Mouse (Mus musculus) myocyte (in vitro differentiated cells): ENCODE measurements around the gene Zzz3. TPM values are rescaled to one million over a fixed set of nuclear protein-coding genes. Genes with fewer than 3 reads are reported as not detected.

Source experiments
- H3K27me3 ChIP-seq: one replicate; pipeline ENCODE4 v1.6.1; 2011; ENCODE audit not compliant: control insufficient read depth, insufficient read depth, insufficient read length
- H3K36me3 ChIP-seq: one replicate; pipeline ENCODE4 v1.6.1; 2011; ENCODE audit not compliant: control insufficient read depth, insufficient read depth
- H3K4me2 ChIP-seq: one replicate; pipeline ENCODE4 v1.6.1; 2011; ENCODE audit warnings: low read depth, control low read depth
- H3K4me3 ChIP-seq: one replicate; pipeline ENCODE4 v1.5.1; 2011; ENCODE audit warnings: mild to moderate bottlenecking, control low read depth, moderate library complexity
- H3K79me2 ChIP-seq: one replicate; pipeline ENCODE4 v1.6.1; 2011; ENCODE audit not compliant: control insufficient read depth, insufficient read depth
- H3ac ChIP-seq: one replicate; pipeline ENCODE4 v1.6.1; 2011; ENCODE audit not compliant: control insufficient read depth, insufficient read length
- CEBPB ChIP-seq: IDR thresholded peaks from 2 replicates; pipeline ENCODE4 v1.6.1; 2011; ENCODE audit warnings: mild to moderate bottlenecking, moderate library complexity; ENCODE audit not compliant: poor library complexity, insufficient read depth, severe bottlenecking
- E2F4 ChIP-seq: IDR thresholded peaks from one replicate; pipeline ENCODE4 v1.6.1; 2011; ENCODE audit warnings: mild to moderate bottlenecking, control low read depth, moderate library complexity; ENCODE audit not compliant: insufficient read depth
- MAX ChIP-seq: IDR thresholded peaks from one replicate; pipeline ENCODE4 v1.6.1; 2011; ENCODE audit warnings: low read depth, mild to moderate bottlenecking, control low read depth
- MYOD1 ChIP-seq, 3 experiments: IDR thresholded peaks; one replicate each; pipeline ENCODE4 v1.6.1; 2011; ENCODE audit warnings: control low read depth in 2 of 3, low read depth in 2 of 3, mild to moderate bottlenecking in 2 of 3, moderate library complexity in 1 of 3; ENCODE audit not compliant: insufficient read length in 2 of 3, control insufficient read depth in 1 of 3
- MYOG ChIP-seq, 3 experiments: IDR thresholded peaks; one replicate each; pipeline ENCODE4 v1.6.1; 2011; ENCODE audit warnings: control low read depth in 2 of 3, low read depth in 2 of 3, mild to moderate bottlenecking in 2 of 3; ENCODE audit not compliant: insufficient read length in 2 of 3, control insufficient read depth in 1 of 3, insufficient read depth in 1 of 3
- POLR2A ChIP-seq: IDR thresholded peaks from one replicate; pipeline ENCODE4 v1.6.1; 2011; ENCODE audit warnings: low read depth, mild to moderate bottlenecking, control low read depth, moderate library complexity; ENCODE audit not compliant: insufficient read length
- POLR2AphosphoS2 ChIP-seq: IDR thresholded peaks from one replicate; pipeline ENCODE4 v1.6.1; 2011; ENCODE audit warnings: low read depth, control low read depth; ENCODE audit not compliant: insufficient read length
- REST ChIP-seq: IDR thresholded peaks from one replicate; pipeline ENCODE4 v1.6.1; 2011; ENCODE audit warnings: mild to moderate bottlenecking, control low read depth, moderate library complexity; ENCODE audit not compliant: insufficient read depth, insufficient read length
- SRF ChIP-seq: IDR thresholded peaks from one replicate; pipeline ENCODE4 v1.6.1; 2011; ENCODE audit warnings: low read depth; ENCODE audit not compliant: control insufficient read depth, insufficient read length
- TCF12 ChIP-seq: IDR thresholded peaks from one replicate; pipeline ENCODE4 v1.6.1; 2011; ENCODE audit warnings: mild to moderate bottlenecking, control low read depth; ENCODE audit not compliant: poor library complexity, insufficient read depth, severe bottlenecking
- TCF3 ChIP-seq: IDR thresholded peaks from one replicate; pipeline ENCODE4 v1.6.1; 2011; ENCODE audit warnings: low read depth, control low read depth; ENCODE audit not compliant: insufficient read length
- USF1 ChIP-seq: IDR thresholded peaks from one replicate; pipeline ENCODE4 v1.6.1; 2011; ENCODE audit warnings: low read depth, mild to moderate bottlenecking, control low read depth, moderate library complexity
- polyA plus RNA-seq: library from polyadenylated mRNA; unstranded; fragments of >200 nt; fragmentation: generic; extraction: Trizol; gene quantifications from one replicate; pipeline ENCODE4 v1.2.1, GENCODE M21; 2012; ENCODE audit warnings: missing spikeins

Gene Zzz3
- polyA plus RNA-seq, 1 experiment = 6.6 TPM

DNA sequence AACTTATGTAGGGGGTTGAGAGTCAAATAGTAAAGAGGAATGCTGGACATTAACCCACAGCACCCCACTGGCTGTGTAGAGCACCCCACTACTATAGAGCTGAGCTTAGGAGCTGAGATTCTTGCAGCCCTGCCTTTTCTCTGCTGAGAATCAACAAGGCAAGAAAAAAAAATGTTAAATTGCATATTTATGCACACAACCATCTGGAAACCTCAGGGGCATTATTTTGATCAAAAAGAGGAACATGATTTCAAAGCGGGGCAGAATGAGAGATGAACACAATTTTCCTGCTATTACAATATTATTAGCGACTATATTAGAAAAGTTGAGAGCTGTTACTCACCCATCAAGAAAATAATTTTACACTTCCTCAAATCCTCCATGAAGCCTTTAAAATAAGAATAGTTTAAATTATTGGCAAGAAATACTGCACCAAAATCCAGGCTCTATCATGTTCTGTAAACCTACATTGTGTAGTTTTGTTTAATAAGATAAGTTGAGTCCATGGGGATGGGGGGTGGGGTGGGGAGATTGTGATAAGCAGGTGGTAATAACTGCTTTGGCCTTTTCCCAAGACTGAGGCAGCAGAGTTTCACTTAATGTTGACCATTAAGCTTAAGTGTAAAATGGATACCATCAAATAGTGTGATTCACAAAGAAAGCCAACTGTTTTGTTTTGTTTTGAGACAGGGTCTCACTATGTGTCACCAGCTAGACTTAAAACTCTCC lies 103.9 kb downstream of the Zzz3 start:
- H3K36me3 ChIP-seq = no peaks in the 10 kb centered on the region
- H3K4me3 ChIP-seq = no peak overlapping the region
- TF ChIP-seq USF1 (no peak), MYOG (IDR thresholded peaks at IDR 0.05; ENCODE audit: control insufficient read depth in 1 of 3, insufficient read depth in 1 of 3, insufficient read length in 2 of 3, low read depth in 2 of 3) (no peak), REST (no peak), E2F4 (no peak), MYOD1 (IDR thresholded peaks at IDR 0.05; ENCODE audit: control insufficient read depth in 1 of 3, insufficient read length in 2 of 3, low read depth in 2 of 3) (no peak), TCF3 (no peak), TCF12 (no peak), MAX (no peak), SRF (no peak), POLR2A (no peak), POLR2AphosphoS2 (no peak), CEBPB (no peak)
- H3K79me2 ChIP-seq = no peaks in the 10 kb centered on the region
- no peaks in the 10 kb centered on the region for H3K27me3 ChIP-seq
- H3K4me2 ChIP-seq = no peak overlapping the region
- no peak overlapping the region for H3ac ChIP-seq

DNA sequence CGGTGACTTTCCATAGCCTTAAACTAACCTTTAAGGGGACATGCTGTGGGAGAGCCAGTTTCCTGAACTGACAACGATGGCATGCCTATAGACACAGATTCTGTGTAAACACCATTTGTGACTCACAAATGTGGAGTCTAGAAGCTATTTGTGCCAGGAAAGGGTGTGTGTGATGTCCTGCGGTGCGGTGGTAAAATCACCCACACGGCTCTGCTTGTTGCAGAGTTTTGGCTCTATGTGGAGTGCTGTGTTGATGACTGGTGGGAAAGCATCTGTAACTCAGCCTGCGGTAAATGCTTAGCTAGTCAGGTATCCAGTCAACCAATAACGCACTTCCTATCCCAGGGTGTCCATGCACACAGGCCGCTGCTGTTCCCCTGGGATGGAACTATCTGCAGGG lies 112.6 kb downstream of the Zzz3 start:
- TF ChIP-seq REST (no peak), MYOD1 (IDR thresholded peaks at IDR 0.05; ENCODE audit: control insufficient read depth in 1 of 3, insufficient read length in 2 of 3, low read depth in 2 of 3) (peak in 2 of 3 experiments; percentile 9 to 16), MYOG (IDR thresholded peaks at IDR 0.05; ENCODE audit: control insufficient read depth in 1 of 3, insufficient read depth in 1 of 3, insufficient read length in 2 of 3, low read depth in 2 of 3) (peak in 1 of 3 experiments; percentile 8)
- no peaks in the 10 kb centered on the region for H3K27me3 ChIP-seq
- no peak overlapping the region for H3K4me3 ChIP-seq
- no peaks in the 10 kb centered on the region for H3K36me3 ChIP-seq
- H3K79me2 ChIP-seq = no peaks in the 10 kb centered on the region
- H3K4me2 ChIP-seq = peak overlapping the region; percentile 16
- H3ac ChIP-seq = no peak overlapping the region

- TF ChIP-seq REST = no peak
- no peak for TF ChIP-seq USF1
- no peak for TF ChIP-seq TCF12
- TF ChIP-seq MAX = no peak
- no peak for TF ChIP-seq SRF
- no peak for TF ChIP-seq POLR2AphosphoS2
- no peak for TF ChIP-seq MYOG (IDR thresholded peaks at IDR 0.05; ENCODE audit: control insufficient read depth in 1 of 3, insufficient read depth in 1 of 3, insufficient read length in 2 of 3, low read depth in 2 of 3)
- no peak for TF ChIP-seq TCF3
- no peak for TF ChIP-seq POLR2A
- TF ChIP-seq E2F4 = no peak
- TF ChIP-seq CEBPB = no peak
- no peak for TF ChIP-seq MYOD1 (IDR thresholded peaks at IDR 0.05; ENCODE audit: control insufficient read depth in 1 of 3, insufficient read length in 2 of 3, low read depth in 2 of 3)
- no peak overlapping the region for H3ac ChIP-seq
- H3K36me3 ChIP-seq = no peaks in the 10 kb centered on the region
- H3K4me3 ChIP-seq = no peak overlapping the region
- peak overlapping the region; percentile 16 for H3K4me2 ChIP-seq
- no peaks in the 10 kb centered on the region for H3K27me3 ChIP-seq
- H3K79me2 ChIP-seq = no peaks in the 10 kb centered on the region
These were observed 113.2 kb downstream of the Zzz3 start for GRCm38 (mm10) chr3:152508419-152508993.

DNA sequence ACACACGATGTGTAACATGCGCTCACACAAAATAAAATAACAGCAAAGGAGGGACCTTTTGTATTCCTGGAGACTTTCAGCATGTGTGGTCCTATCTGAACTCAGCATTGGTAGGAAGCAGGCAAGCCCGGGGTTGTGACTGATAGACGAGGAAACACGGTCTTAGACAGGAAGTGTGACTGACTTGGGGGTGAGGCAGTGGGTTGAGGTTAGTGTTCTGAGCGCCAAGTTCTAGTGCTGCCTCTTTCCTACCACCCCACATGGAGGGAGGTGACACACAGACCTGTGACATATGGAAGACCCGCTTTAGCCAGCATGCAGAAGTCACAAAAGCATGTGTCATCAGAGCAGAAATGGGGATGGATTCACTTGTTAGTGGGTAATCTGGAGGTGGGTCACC lies 114.0 kb downstream of the Zzz3 start:
- H3ac ChIP-seq = no peak overlapping the region
- no peaks in the 10 kb centered on the region for H3K79me2 ChIP-seq
- no peak for TF ChIP-seq MYOG (IDR thresholded peaks at IDR 0.05; ENCODE audit: control insufficient read depth in 1 of 3, insufficient read depth in 1 of 3, insufficient read length in 2 of 3, low read depth in 2 of 3)
- TF ChIP-seq POLR2AphosphoS2 = no peak
- TF ChIP-seq MAX = no peak
- no peak for TF ChIP-seq E2F4
- no peak for TF ChIP-seq REST
- TF ChIP-seq SRF = no peak
- no peak for TF ChIP-seq MYOD1 (IDR thresholded peaks at IDR 0.05; ENCODE audit: control insufficient read depth in 1 of 3, insufficient read length in 2 of 3, low read depth in 2 of 3)
- TF ChIP-seq TCF12 = no peak
- TF ChIP-seq TCF3 = no peak
- TF ChIP-seq CEBPB = no peak
- no peak for TF ChIP-seq USF1
- TF ChIP-seq POLR2A = no peak
- no peak overlapping the region for H3K4me2 ChIP-seq
- no peaks in the 10 kb centered on the region for H3K27me3 ChIP-seq
- H3K4me3 ChIP-seq = no peak overlapping the region
- no peaks in the 10 kb centered on the region for H3K36me3 ChIP-seq

Other genes starting within 250 kb of the Zzz3 start
- 0.16 TPM for gene Gipc2, start 229.2 kb upstream of the Zzz3 start, polyA plus RNA-seq
- gene Dnajb4, start 185.2 kb upstream of the Zzz3 start, polyA plus RNA-seq = 8.1 TPM
- 27.9 TPM for gene Fubp1, start 185.1 kb upstream of the Zzz3 start, polyA plus RNA-seq
- gene Nexn, start 129.1 kb upstream of the Zzz3 start, polyA plus RNA-seq = 24.9 TPM
- gene Miga1, start 55.1 kb upstream of the Zzz3 start, polyA plus RNA-seq = 0.26 TPM
- 7.9 TPM for gene Usp33, start 49.0 kb upstream of the Zzz3 start, polyA plus RNA-seq